Mouse (Mus musculus) gastrocnemius, postnatal 10 days (tissue): Measurements from ENCODE around the gene Trim27. TPM values are rescaled to one million over a fixed set of nuclear protein-coding genes. Genes with fewer than 3 reads are reported as not detected.
A peak's percentile ranks its signal among the peaks of the same experiment; 100 is the strongest.

Experiments used
- DNase-seq: peaks from one replicate; pipeline ENCODE4 v3.0.0; 2021; ENCODE audit warnings: mixed read lengths
- total RNA-seq, 2 experiments: library from RNA; stranded (reverse); gene quantifications; 2 replicates each; pipeline ENCODE4 v1.2.3; 2021

Trim27 gene
- total RNA-seq, 2 experiments from 2014 or later = 27.9 to 36.8 TPM

DNA sequence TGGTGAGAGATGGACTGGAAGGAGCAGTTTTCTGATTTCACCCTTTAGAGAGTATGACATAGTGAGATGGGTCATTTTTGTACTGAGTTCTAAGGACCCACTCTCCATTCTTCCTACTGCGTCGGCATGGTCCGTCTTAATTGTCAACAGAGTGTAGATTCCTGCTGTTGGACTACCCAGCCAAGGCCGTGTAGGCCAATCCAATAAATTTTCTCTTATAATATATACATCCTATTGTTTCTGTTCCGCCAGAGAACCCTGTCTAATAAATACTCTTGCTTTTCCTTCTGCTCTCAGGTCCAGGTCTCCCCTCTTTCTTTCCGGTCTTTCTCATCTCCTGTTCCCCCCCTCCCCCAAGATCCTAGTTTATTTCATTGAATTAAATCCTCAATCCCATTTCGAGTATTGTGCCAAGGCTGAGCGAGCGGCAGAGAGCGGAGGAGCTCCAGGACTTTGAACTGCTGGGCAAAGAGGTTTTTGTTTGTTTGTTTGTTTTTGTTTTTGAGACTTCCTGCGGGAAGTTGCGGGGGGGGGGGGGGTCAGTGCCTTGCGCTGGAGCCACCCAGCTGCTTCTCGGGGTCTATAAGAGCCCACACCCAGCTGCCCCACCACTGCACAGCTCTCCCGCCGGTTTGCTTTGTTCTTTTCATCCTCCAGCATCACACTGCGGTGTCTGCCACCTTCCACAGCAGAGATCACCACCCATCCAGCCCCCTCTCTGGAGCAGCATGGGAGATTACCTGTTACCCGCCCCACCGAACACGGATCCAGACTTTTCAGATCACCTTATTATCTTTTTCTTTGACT is 42.6 kb downstream of the Trim27 start:
- no peak for DNase-seq

DNA sequence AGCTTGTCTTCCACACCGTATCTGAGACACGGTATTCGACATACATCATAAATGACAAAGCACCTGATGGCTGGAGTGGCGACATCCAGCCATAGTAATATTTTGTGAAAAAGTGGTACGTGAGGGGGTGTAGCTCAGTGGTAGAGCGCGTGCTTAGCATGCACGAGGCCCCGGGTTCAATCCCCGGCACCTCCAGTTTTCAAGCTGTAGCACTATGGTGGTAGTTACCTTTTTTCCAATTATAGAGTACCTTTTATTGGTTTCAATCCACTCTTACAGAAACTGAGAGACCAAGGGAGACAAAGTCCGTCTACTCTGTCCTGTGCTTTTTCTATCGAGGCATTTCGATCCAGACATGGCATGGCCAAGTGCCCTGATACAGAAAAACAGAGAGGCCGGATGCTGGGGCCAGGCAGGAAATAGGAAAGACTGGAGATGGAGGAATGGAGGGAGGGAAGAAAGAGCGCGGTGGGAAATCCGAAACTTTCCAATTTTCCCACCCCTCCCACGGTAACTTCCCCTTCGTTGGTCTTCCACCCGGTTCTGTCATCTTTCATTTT is 43.3 kb downstream of the Trim27 start:
- peak; percentile 74 for DNase-seq

DNA sequence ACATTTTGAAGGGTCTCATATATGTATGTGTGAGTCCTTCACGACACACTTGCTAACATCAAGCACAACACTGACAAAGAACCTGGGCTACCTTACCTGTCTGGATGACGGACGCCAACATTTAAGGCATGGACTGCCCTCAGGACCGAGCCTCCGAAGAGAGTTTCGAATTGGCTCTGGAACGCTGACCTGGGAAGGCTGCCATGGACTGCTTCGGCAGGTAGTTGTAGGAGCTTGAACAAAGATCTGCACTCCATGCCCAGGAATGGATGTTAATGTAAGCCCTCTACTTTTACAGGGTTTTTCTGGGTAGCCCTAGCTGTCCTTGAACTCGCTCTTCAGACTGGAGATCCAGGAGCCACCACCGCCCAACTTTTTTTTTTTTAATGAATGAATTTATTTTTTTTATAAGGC is 44.0 kb downstream of the Trim27 start:
- DNase-seq = no peak

DNA sequence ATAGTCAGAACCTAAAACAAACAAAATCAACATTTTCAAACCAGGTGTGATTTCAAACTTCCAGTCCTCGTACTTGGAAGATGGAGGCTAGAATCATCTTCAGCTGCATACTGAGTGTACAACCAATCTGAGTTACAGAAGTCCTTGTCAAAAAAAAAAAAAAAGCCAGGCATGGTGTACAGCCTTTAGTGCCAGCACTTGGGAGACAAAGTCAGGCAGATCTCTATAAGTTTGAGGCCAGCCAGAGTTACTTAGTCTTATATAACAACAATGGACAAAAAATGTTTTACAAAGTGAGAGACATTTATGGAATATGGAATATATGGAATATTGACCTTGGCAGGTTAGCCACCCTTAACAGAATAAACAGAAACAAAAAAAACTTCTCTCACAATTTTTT is 45.1 kb downstream of the Trim27 start:
- DNase-seq = no peak

DNA sequence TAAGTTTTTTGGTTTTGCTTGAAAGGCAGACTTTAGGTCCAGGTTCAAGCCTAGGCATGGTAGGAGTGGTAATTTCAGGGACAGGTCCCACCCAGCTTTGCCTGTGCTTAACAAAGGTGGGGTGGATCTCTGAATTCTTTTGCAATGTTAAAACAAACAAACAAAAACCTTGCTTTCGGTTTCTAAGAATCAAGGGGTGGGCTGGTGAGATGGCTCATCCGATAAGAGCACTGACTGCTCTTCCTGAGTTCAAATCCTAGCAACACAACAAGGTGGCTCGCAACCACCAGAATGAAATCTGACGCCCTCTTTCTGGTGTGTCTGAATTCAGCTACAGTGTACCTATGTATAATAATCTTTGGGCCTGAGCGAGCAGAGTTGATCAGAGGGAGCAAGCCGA is 46.0 kb downstream of the Trim27 start:
- DNase-seq = no peak

DNA sequence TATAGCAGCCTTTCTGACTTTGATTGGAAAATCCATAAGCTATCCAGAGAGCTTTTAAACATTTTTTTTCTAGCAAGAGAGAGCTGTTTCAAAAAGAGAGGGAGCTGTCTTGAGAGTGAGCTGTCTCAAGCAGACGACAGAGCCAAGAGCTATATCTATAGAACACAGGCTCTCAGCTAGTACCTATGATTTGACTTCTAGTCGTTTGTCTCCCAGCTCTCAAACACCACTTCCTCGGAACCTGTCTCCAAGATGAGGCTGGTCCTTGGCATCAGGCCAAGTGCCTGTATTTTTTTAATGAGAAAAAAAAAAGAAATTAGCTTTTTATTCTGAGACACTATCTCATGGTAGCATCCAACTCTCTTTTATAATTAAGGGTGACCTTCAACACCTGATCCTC is 46.8 kb downstream of the Trim27 start:
- no peak for DNase-seq

DNA sequence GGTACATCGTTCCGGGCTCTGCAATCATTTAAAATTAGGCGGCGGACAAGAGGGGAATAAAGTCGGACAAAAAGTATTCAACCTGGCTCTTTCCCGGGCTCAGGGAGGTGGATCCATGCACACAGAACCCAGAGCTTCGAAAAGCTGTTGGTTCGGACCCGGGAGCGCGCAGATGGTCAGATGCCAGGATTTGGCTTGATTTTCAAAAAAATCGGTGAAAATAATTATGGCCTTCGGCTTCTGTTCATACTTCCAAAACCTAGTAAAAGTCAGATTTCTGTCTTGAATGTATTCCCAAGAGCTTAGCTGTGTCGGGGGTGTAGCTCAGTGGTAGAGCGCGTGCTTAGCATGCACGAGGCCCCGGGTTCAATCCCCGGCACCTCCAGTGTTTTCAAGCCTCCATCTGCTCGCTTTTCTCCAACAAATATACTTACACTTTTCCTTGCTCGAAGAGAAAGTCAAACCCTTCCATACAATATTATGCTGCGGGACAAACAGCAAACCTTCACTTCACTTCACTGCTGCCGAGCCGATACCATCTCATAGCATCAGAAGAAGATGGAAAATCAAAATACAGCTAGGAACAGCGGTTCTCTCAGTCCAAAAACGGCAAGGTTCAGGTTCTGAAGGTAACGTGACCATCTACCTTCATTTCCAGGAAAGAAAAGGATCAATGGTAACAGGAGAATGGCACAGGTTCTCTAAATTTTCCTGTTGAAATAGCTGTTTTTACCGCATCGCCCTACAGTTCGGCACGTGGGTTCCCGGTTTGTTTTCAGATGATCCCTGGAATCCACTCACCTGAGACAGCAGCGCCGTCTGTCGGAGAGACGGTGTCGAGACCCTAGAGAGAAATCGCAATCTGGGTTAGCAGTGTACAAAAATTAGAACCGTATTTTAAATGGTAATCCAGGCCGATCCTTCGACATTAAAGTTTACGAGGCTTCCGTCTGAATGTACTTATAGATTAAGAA is 54.8 kb downstream of the Trim27 start:
- DNase-seq = peak; percentile 49

DNA sequence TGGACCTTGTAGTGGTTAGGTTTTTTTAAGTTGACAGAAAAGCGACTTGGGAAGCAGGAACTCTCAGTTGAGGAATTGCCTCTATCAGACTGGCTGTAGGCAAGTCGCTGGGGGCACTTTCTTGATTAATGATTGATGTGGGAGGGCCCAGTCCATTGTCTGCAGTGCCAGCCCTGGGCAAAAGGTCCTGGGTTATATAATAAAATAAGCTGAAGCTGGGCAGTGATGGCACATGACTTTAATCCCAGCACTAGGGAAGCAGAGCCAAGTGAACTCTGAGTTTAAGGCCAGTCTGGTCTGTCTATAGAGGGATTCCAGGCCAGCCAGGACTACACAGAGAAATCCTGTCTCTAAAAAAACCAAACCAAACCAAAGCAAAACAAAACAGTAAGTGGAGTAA is 57.5 kb downstream of the Trim27 start:
- no peak for DNase-seq

DNA sequence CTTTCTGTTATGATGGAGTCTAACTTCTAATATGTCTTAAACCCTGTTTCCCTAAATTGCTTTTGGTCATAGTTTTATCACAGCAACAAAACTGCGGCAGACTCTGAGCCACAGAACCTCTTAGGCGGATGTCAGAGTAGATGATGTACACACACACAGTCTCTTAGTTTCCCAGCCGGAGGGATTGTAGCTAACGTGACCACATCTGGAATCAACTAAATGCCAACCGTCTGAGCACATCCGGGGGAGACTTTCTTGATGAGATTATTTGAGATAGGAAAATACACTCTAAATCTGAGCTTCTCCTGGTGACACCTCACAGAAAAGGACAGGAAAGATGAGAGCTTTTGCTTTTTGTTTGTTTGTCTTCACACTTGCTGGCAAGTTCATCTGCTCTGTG is 57.9 kb downstream of the Trim27 start:
- DNase-seq = no peak

DNA sequence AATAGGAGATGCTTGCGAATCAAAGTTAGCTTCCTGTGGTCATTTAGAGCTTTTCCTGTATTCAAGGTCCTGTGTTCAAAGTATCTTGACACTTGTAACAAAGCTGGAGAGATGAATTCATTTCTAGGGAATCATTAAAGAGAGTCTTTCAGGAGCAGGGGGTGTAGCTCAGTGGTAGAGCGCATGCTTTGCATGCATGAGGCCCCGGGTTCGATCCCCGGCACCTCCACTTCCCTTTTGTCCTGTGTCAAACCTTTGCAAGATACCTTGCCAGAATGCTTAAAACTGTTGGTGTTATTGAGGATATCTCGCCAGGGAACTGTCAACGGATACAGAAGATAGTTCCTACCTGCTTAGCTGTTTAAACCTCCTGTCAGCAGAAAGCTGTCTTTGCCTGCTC is 61.5 kb downstream of the Trim27 start:
- no peak for DNase-seq

DNA sequence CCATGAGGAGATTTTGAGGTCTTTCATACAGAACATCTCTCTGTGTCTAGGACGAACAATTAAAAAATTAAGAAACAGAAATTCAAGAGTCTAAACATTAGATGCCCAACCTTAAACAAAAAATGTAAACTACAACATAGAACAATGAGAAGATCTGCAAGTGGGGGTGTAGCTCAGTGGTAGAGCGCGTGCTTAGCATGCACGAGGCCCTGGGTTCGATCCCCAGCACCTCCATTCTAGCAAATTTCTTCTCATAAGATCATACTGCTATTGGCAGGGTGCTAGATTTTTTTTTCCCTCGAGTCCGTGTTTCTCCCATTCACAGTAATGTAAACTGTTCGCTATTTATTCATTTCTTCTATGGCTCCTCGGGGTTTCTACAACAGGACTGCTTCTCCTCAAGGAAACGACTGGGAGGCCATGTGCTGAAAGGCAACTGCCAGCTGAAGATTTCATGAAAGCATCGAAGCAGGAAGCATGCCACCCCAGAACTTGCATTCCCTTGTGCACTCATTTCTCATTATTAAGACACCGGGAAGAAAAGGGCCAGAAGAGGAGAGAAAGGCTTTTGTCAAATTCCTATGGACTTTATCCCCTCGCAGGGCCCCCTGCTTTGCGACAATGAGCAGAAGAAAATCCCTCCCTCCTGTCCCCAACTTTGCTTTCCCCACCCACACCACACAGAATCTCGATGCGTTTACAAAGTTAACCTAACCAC is 63.3 kb downstream of the Trim27 start:
- no peak for DNase-seq

DNA sequence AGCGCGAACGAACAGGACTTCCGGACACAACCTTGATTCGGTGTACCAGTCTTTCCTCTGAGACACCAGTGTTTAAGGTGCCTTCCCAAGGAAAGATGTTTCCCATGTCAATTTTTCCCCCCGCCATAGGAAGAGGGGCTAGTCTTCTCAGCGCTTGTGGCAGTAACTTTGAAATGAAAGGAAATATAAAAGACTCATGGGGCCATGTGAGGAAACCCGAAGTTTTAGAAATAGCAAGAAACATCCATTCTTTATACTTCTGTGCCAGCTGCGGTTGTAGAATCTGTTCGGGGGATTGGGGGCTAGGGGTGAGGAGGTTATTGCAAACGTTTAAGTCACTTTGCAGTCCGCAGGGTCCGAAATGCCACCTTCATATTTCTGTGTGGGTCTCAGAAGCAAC is 64.0 kb downstream of the Trim27 start:
- no peak for DNase-seq

DNA sequence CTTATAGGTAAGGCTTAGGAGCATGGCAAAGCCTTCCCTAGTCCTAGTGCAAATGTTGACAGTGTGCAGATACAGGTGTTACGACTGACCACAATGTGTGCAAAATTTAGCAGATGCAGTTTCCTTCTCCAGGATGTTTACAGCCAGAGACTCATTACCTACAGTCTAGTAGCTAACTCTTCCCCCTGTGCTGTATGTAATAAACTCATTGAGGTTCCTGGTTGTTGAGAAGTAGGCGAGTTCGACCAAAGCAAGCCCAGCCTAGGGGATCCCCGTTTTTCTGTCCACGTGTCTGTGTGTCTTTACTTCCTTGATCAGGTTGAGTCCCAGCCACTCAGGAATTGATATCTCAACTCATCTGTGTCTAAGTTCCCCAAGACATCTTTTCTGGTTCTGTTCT is 64.8 kb downstream of the Trim27 start:
- no peak for DNase-seq

Other genes with a start within 250 kb of the Trim27 start
- not detected for gene Olfr1370, start 104.5 kb upstream of the Trim27 start, total RNA-seq
- gene Olfr1369-ps1, start 68.0 kb upstream of the Trim27 start, total RNA-seq = not detected
- not detected for gene Olfr263, start 49.8 kb upstream of the Trim27 start, total RNA-seq
- gene Olfr1368, start 33.6 kb upstream of the Trim27 start, total RNA-seq = not detected
- not detected for gene Gpx5, start 113.3 kb downstream of the Trim27 start, total RNA-seq
- gene Gpx6, start 132.7 kb downstream of the Trim27 start, total RNA-seq = not detected
- gene Olfr1367, start 167.5 kb downstream of the Trim27 start, total RNA-seq = not detected
- 1 to 10 TPM; 6.2 to 6.3 TPM for gene Zscan12, start 183.4 kb downstream of the Trim27 start, total RNA-seq
- gene Zkscan3, start 223.3 kb downstream of the Trim27 start, total RNA-seq = 10 to 100 TPM; 16.6 to 22.1 TPM